13 mouse cellular contexts compared by ENCODE assay signal in the genomic region with DNA sequence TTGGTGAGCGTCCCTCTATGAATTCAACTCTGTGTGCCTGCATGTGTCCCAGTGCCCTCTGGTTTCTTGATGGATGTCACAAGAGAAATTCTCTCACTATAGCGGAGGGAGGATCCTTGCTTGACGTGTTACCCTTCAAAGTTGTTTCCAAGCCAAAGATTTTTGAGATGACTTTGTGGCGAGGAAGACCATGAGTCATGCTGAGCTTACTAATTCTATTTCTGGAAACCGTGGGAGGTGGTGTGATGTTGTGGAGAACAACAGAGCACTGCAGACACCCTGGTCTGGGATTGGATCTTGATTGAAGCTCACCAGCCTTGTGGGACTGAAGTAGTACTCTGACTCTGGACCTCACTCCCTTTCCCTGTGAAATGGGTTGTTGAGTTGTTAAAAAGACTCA.
DNase-seq lines count a peak whose midpoint lies in the region; ATAC-seq lines count a peak whose summit lies in the region.
"Had no signal": no experiment of that assay in that cellular context is flagged by ENCODE, and none has a peak within 500 bp of the region (broad histone marks: within the 10 kb centered on the region; RNA-seq: fewer than 3 reads in every experiment).

No protein-coding gene starts in this region.

- H3K9ac ChIP-seq in heart, embryonic 13.5 days: no peak overlapping the region
- H3K9ac ChIP-seq: neural tube, embryonic 12.5 days had no signal

- intact Hi-C loops in left cerebral cortex, postnatal 4 days (cut with DNase I): no loop called here

- H3K4me3 ChIP-seq in heart, embryonic 13.5 days: no peak overlapping the region
- H3K4me3 ChIP-seq: layer of hippocampus, adult 2 months; neural tube, embryonic 12.5 days had no signal

- no peaks in the 10 kb centered on the region for H3K27me3 ChIP-seq in heart, embryonic 13.5 days (replicated peaks)
- H3K27me3 ChIP-seq: neural tube, embryonic 12.5 days had no signal

- WGBS in heart, embryonic 13.5 days: 40% methylated on average over 5 of the region's 5 CpGs

- ATAC-seq in heart, embryonic 13.5 days (ENCODE audit: extremely low read depth, insufficient number of reproducible peaks, low FRiP score, low TSS enrichment): no peak
- ATAC-seq: forebrain, embryonic 16.5 days; hindbrain, postnatal 0 days had no signal

- no peaks in the 10 kb centered on the region for H3K36me3 ChIP-seq in heart, embryonic 13.5 days
- H3K36me3 ChIP-seq: neural tube, embryonic 12.5 days had no signal

- no peak overlapping the region for H3K4me2 ChIP-seq in heart, embryonic 13.5 days
- H3K4me2 ChIP-seq: neural tube, embryonic 12.5 days had no signal

- no peaks in the 10 kb centered on the region for H3K9me3 ChIP-seq in heart, embryonic 13.5 days
- H3K9me3 ChIP-seq: neural tube, embryonic 12.5 days had no signal

- DNase-seq in left cerebral cortex, adult 18-20 months (ENCODE audit: low spot score in 2 of 2): peak; percentile 41 to 42
- DNase-seq in left cerebral cortex, postnatal 4 days: no peak
- DNase-seq in NIH3T3 (ENCODE audit: low read depth): peak; percentile 88
- DNase-seq in natural killer cell, adult 2 months (ENCODE audit: low spot score in 2 of 2): peak; percentile 1 to 13
- DNase-seq in testis, postnatal 10 days (ENCODE audit: low spot score): no peak
- no peak for DNase-seq in adrenal gland, postnatal 14 days
- DNase-seq: thymus, postnatal 14 days had no signal

- H3K27ac ChIP-seq in heart, embryonic 13.5 days (replicated peaks): 0 out of 2 replicates have a peak overlapping the region, but pooled peaks have one; percentile 25
- H3K27ac ChIP-seq: hindbrain, postnatal 0 days; layer of hippocampus, adult 2 months; macrophage; neural tube, embryonic 12.5 days had no signal

- H3K4me1 ChIP-seq in heart, embryonic 13.5 days: peaks cover 36% of the 10 kb centered on the region

Comparison
In these comparisons a context has a peak if more than half of its experiments do, and no peak if none do; other contexts are left out.
1. DNase-seq: peak in left cerebral cortex, adult 18-20 months (2 of 2), NIH3T3 (single experiment) and natural killer cell, adult 2 months (2 of 2); none in left cerebral cortex, postnatal 4 days (single experiment), testis, postnatal 10 days (single experiment) and adrenal gland, postnatal 14 days (single experiment).